Mouse (Mus musculus): ENCODE measurements around the gene Adgra3.

GRCm38 (mm10) chr5:49965810-49966209 lies 93.0 kb downstream of the Adgra3 start:
- no peak for TF ChIP-seq CTCF (IDR thresholded peaks at IDR 0.05; ENCODE audit: low read depth)
- TF ChIP-seq EP300 (IDR thresholded peaks at IDR 0.05; ENCODE audit: low read depth) = no peak

Data from heart, postnatal 0 days (tissue).